16 mouse cellular contexts compared by ENCODE assay signal in the genomic region with DNA sequence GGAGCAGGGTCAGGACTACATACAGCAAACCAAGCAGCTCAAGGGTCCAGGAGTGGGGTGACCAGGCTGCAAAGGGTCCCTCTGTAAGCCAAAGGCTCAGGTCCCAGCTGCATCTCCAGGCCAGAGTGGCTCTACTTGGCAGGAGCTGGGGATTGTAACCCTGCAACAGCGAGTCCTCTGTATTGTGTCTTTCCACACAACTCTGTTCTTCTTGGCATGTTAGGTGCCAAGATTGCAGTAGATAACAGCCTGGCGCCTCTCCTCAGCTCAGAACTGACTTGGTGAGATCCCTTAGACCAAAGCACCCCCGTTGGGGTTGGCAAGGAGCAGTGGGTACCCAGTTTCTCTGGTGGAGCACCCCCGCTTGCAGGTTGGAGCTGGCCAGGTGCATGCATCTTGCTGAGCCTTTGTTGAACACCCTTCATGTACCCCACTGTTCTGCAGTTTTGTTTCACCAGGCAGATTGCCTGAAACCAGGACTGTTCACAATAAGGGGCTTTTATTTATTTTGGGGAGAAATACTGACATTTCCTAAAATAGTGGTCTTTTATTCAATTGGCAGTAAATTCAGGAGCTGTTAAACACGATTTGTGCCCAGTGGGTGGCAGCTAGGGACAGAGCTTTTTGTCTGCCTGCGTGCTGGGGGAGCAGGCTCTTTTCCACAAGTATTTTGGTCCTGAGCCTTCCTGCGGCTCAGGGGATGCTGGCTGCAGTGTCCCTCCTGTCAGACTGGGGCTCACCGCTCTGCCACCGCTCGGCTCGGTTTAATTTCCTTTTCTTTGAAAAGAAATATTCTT.
DNase-seq lines count a peak whose midpoint lies in the region; ATAC-seq lines count a peak whose summit lies in the region.
"Had no signal": no experiment of that assay in that cellular context is flagged by ENCODE, and none has a peak within 500 bp of the region (broad histone marks: within the 10 kb centered on the region; RNA-seq: fewer than 3 reads in every experiment).

No protein-coding gene starts in this region.

- no peak overlapping the region for H3K9ac ChIP-seq in midbrain, embryonic 14.5 days (replicated peaks; ENCODE audit: low read length)
- H3K9ac ChIP-seq in midbrain, embryonic 13.5 days (replicated peaks): no peak overlapping the region
- no peak overlapping the region for H3K9ac ChIP-seq in midbrain, embryonic 15.5 days
- H3K9ac ChIP-seq: hindbrain, embryonic 13.5 days; lung, embryonic 15.5 days; neural tube, embryonic 13.5 days had no signal

- H3K9me3 ChIP-seq in midbrain, embryonic 14.5 days (ENCODE audit: control insufficient read depth, low read length): no peaks in the 10 kb centered on the region
- H3K9me3 ChIP-seq in midbrain, embryonic 13.5 days: no peaks in the 10 kb centered on the region
- no peaks in the 10 kb centered on the region for H3K9me3 ChIP-seq in midbrain, embryonic 15.5 days
- H3K9me3 ChIP-seq: heart, embryonic 10.5 days; hindbrain, embryonic 13.5 days; lung, embryonic 15.5 days; neural tube, embryonic 13.5 days had no signal

- H3K4me3 ChIP-seq in midbrain, embryonic 14.5 days (replicated peaks; ENCODE audit: low read depth, low read length): no peak overlapping the region
- no peak overlapping the region for H3K4me3 ChIP-seq in midbrain, embryonic 13.5 days (replicated peaks)
- H3K4me3 ChIP-seq in midbrain, embryonic 15.5 days: no peak overlapping the region
- H3K4me3 ChIP-seq: heart, embryonic 10.5 days; hindbrain, embryonic 13.5 days; lung, embryonic 15.5 days; neural tube, embryonic 13.5 days had no signal

- H3K4me2 ChIP-seq in midbrain, embryonic 14.5 days (ENCODE audit: low read length): no peak overlapping the region
- no peak overlapping the region for H3K4me2 ChIP-seq in midbrain, embryonic 13.5 days (replicated peaks)
- no peak overlapping the region for H3K4me2 ChIP-seq in midbrain, embryonic 15.5 days
- H3K4me2 ChIP-seq: hindbrain, embryonic 13.5 days; lung, embryonic 15.5 days; neural tube, embryonic 13.5 days had no signal

- WGBS in midbrain, embryonic 14.5 days: 42% methylated on average over 11 of the region's 11 CpGs
- 43% methylated on average over 11 of the region's 11 CpGs for WGBS in midbrain, embryonic 13.5 days
- WGBS in midbrain, embryonic 15.5 days: 35% methylated on average over 11 of the region's 11 CpGs

- ATAC-seq in frontal cortex, adult (ENCODE audit: low TSS enrichment): peak; percentile 72
- no peak for ATAC-seq in midbrain, embryonic 14.5 days (ENCODE audit: low FRiP score, low TSS enrichment)
- no peak for ATAC-seq in midbrain, embryonic 13.5 days
- no peak for ATAC-seq in midbrain, embryonic 15.5 days (replicated peaks)

- H3K27me3 ChIP-seq in midbrain, embryonic 14.5 days (ENCODE audit: control insufficient read depth, insufficient read depth, low read length): no peaks in the 10 kb centered on the region
- H3K27me3 ChIP-seq in midbrain, embryonic 13.5 days: no peaks in the 10 kb centered on the region
- H3K27me3 ChIP-seq in midbrain, embryonic 15.5 days (replicated peaks): 0 out of 2 replicates have a peak, but pooled peaks cover 3% of the 10 kb centered on the region
- H3K27me3 ChIP-seq: hindbrain, embryonic 13.5 days; lung, embryonic 15.5 days; neural tube, embryonic 13.5 days had no signal

- DNase-seq in frontal cortex, postnatal 25 days (ENCODE audit: low spot score in 2 of 2): no peak
- DNase-seq in midbrain, embryonic 14.5 days: peak; percentile 30
- peak; percentile 50 for DNase-seq in telencephalon, adult 2 months (ENCODE audit: low read depth, low spot score)
- no peak for DNase-seq in thymus, postnatal 36 days
- no peak for DNase-seq in kidney, postnatal 25 days
- DNase-seq: adrenal gland, adult 2 months; cerebellum, adult 9-11 months; kidney, adult 2 months; thymus, adult 18-20 months had no signal

- 0 out of 2 replicates have a peak, but pooled peaks cover 3% of the 10 kb centered on the region for H3K4me1 ChIP-seq in midbrain, embryonic 14.5 days (ENCODE audit: control insufficient read depth, insufficient read depth, low read length)
- H3K4me1 ChIP-seq in midbrain, embryonic 13.5 days (replicated peaks): peaks cover 8% of the 10 kb centered on the region; the same call in 1 of the 2 replicates
- peaks cover 7% of the 10 kb centered on the region for H3K4me1 ChIP-seq in midbrain, embryonic 15.5 days
- H3K4me1 ChIP-seq: heart, embryonic 10.5 days; lung, embryonic 15.5 days had no signal

- no peak overlapping the region for H3K27ac ChIP-seq in midbrain, embryonic 14.5 days (replicated peaks; ENCODE audit: low read depth, low read length)
- no peak overlapping the region for H3K27ac ChIP-seq in midbrain, embryonic 13.5 days
- H3K27ac ChIP-seq in midbrain, embryonic 15.5 days: 0 out of 2 replicates have a peak overlapping the region, but pooled peaks have one; percentile 17
- H3K27ac ChIP-seq: heart, embryonic 10.5 days; hindbrain, embryonic 13.5 days; lung, embryonic 15.5 days; neural tube, embryonic 13.5 days had no signal

- no peaks in the 10 kb centered on the region for H3K36me3 ChIP-seq in midbrain, embryonic 14.5 days (ENCODE audit: control insufficient read depth, insufficient read depth, low read length)
- no peaks in the 10 kb centered on the region for H3K36me3 ChIP-seq in midbrain, embryonic 13.5 days
- no peaks in the 10 kb centered on the region for H3K36me3 ChIP-seq in midbrain, embryonic 15.5 days (replicated peaks)
- H3K36me3 ChIP-seq: heart, embryonic 10.5 days; hindbrain, embryonic 13.5 days; lung, embryonic 15.5 days; neural tube, embryonic 13.5 days had no signal

Comparison
In these comparisons a context has a peak if more than half of its experiments do, and no peak if none do; other contexts are left out.
1. DNase-seq: peak in midbrain, embryonic 14.5 days (single experiment) and telencephalon, adult 2 months (single experiment); none in frontal cortex, postnatal 25 days (0 of 2), thymus, postnatal 36 days (0 of 2) and kidney, postnatal 25 days (0 of 2).